Mouse (Mus musculus): ENCODE measurements around the gene Ethe1.
"Not testable (repeated sequence)": the region's sequence is repeated elsewhere in the genome, so short reads cannot be mapped to it uniquely, and the experiment has no call there.

Ethe1 gene

GRCm38 (mm10) chr7:24617763-24618162 is 30.4 kb downstream of the Ethe1 start:
- DNase-seq = no peak

GRCm38 (mm10) chr7:24618374-24618773 is 31.0 kb downstream of the Ethe1 start:
- DNase-seq = not testable (repeated sequence)

GRCm38 (mm10) chr7:24619671-24620397 is 32.5 kb downstream of the Ethe1 start:
- DNase-seq = no peak

GRCm38 (mm10) chr7:24621193-24621592 is 33.9 kb downstream of the Ethe1 start:
- DNase-seq = no peak

GRCm38 (mm10) chr7:24622967-24623366 is 35.6 kb downstream of the Ethe1 start:
- DNase-seq = no peak

- peak; percentile 33 for DNase-seq
These were observed 41.6 kb downstream of the Ethe1 start for GRCm38 (mm10) chr7:24628685-24629610.

- DNase-seq = no peak
These were observed 42.3 kb downstream of the Ethe1 start for GRCm38 (mm10) chr7:24629672-24630071.

GRCm38 (mm10) chr7:24630116-24630880 is 43.0 kb downstream of the Ethe1 start:
- DNase-seq = no peak

GRCm38 (mm10) chr7:24636264-24636663 is 48.9 kb downstream of the Ethe1 start, which contains the start of gene Lypd3:
Gene Lypd3 (plus strand): TSS chr7:24636550.
- no peak for DNase-seq

GRCm38 (mm10) chr7:24637046-24637445 is 49.7 kb downstream of the Ethe1 start:
- DNase-seq = no peak

GRCm38 (mm10) chr7:24638026-24638856 is 50.9 kb downstream of the Ethe1 start:
- DNase-seq = no peak

GRCm38 (mm10) chr7:24640450-24640849 is 53.1 kb downstream of the Ethe1 start:
- DNase-seq = no peak

GRCm38 (mm10) chr7:24642491-24642890 is 55.1 kb downstream of the Ethe1 start:
- peak; percentile 8 for DNase-seq

GRCm38 (mm10) chr7:24644492-24644891 is 57.1 kb downstream of the Ethe1 start:
- no peak for DNase-seq

- no peak for DNase-seq
These were observed 57.7 kb downstream of the Ethe1 start for GRCm38 (mm10) chr7:24644996-24645395.

- no peak for DNase-seq
These were observed 59.1 kb downstream of the Ethe1 start for GRCm38 (mm10) chr7:24646486-24646885.

GRCm38 (mm10) chr7:24653681-24654080 is 66.3 kb downstream of the Ethe1 start:
- DNase-seq = peak; percentile 18
